Mouse (Mus musculus): ENCODE data around the gene Crybg1. TPM values are rescaled to one million over a fixed set of nuclear protein-coding genes. Genes with fewer than 3 reads are reported as not detected.

The Crybg1 gene
- total RNA-seq, 2 experiments from 2014 or later: 0.63 TPM

DNA sequence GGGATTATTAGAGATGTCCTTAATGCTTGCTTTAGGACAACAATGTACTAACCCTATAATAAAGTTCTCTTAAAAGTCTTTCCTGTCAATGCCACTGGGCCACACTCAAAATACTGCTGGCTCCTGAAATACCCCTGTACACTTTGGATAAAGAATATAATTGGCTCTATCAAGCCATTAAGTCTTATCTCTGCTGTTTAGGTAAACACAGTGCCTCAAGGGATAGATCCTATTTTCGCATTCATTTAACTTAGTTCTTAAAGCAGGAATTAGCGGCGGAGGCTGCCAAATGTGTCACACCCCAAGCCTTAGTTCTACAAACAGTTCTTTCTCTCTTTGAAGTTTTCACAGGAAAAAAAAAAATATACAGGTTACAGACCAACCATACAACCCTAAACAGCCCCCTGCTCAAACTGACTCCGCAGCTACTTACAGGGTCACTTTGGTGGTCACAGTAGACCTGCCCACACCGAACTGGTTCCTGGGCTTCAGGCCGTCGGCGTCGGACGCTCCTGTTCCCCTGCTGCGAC, 145.6 kb downstream of the Crybg1 start:
- no peak for TF ChIP-seq CTCF (IDR thresholded peaks at IDR 0.05)
- no peak for DNase-seq (ENCODE audit: extremely low spot score in 1 of 2, low spot score in 2 of 2)
- Histone ChIP-seq H3K4me3 (peak overlapping the region; percentile 46), H3K27ac (no peak overlapping the region)
- intact Hi-C loops (cut with DNase I): no loop called here

DNA sequence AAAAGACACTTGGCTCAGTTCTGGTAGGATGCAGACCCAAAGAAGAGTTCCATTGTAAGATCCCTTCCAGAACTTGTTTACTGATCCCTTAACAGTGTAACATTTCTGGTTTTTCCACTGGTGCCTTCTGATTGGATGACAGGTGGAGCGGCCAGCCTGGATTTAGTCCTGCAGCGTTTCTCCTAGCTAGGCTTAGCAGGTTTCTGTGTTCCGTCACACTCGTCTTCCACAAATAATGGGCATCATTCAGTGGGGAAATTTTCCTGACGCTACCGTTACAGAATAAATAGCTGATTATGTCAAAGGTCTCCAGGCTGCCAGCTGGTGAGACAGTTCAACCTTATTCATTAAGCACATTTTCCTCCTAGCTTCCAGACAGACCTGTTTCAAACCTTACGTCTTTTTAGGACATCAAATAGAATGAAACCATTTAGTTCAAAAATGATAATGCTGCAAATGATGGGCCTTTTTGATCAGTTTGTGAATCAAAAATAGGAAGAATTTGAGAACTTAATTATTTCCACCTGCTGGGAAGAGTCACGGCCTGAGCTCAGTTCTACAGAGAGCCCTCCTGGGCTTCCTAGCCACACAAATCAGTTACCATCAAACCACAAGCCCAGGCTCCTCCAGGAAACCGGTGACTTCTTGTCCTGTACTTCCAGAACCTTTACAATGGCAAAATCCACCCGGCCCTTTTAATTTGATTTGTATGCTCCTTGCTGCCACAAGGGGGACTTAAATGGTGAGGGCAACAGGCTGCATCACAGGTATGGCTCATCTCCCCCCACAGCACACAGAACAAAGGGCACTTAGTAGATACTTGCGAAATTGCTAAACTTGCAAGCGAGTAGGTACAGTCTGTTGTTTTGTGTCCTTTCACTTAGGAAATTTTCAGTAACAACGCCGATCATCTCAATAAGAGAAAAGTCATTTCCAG, 146.4 kb downstream of the Crybg1 start:
- Histone ChIP-seq H3K27ac (no peak overlapping the region), H3K4me3 (no peak overlapping the region)
- no peak for DNase-seq (ENCODE audit: extremely low spot score in 1 of 2, low spot score in 2 of 2)
- intact Hi-C loops (cut with DNase I): no loop called here
- peak; percentile 51 for TF ChIP-seq CTCF (IDR thresholded peaks at IDR 0.05)

DNA sequence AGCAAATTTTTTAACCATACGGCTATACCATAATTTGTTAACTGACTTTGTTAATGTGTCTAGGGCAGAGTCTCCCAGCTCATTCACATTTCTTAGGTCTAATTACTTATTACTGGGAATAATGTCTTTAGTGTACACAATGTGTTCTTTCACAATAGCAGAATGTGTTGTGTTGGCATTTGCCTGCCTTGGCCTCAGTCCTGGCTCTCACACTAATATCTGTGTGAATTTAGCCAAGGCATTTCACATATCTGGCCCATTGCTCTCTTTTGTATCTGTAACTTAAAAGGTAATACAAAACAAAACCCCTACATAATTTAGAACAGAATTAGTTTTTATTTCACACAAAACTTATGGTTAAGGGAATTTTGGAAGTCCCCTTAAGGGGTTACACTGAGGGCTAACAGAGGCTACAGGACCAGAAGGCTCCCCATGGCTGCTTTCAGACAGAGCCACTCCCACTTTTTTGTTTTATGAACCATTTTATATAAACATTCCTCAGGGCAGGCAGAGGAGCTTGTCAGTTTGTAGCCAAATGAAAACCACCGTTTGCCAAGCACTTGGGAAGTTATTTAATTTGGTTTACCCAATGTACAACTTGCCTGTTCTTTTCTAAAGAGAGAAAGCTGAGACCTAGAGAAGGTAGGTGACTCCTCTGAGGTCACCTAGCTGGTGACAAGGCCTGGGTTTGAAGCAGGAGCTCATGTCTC, 148.3 kb downstream of the Crybg1 start:
- H3K4me3 ChIP-seq: no peak overlapping the region
- no peak for DNase-seq (ENCODE audit: extremely low spot score in 1 of 2, low spot score in 2 of 2)
- no peak overlapping the region for H3K27ac ChIP-seq
- TF ChIP-seq CTCF (IDR thresholded peaks at IDR 0.05): no peak
- intact Hi-C loops (cut with DNase I): no loop called here

DNA sequence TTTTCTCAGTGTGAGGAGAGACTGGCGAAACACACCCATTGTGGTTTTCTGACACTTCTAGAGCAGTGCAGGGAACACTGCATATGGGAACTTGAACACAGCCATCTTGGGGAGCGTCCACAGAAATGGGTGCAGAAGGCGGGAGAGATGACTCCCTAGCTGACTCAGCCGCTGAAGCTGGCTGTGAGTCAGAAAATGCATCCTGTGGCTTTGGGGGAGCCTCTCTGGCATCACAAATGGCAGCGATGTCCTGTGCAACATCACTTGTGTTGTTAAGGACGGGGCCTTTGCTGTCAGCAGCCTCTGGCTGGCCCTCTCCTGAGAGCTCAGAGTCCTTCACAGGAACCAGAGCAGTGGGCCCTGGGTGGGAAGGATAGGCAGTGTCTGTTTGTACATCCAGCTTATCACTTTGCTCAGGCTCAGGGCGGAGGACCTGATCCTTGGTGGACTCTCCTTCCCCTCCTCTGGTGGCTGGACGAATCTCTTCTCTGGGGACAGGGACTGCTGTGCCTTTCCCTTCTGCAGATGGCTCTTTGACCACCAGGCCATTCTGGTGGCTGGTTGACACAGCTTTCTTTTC, 150.1 kb downstream of the Crybg1 start:
- H3K27ac ChIP-seq: no peak overlapping the region
- intact Hi-C loops (cut with DNase I): no loop called here
- TF ChIP-seq CTCF (IDR thresholded peaks at IDR 0.05): no peak
- no peak for DNase-seq (ENCODE audit: extremely low spot score in 1 of 2, low spot score in 2 of 2)
- H3K4me3 ChIP-seq: no peak overlapping the region

DNA sequence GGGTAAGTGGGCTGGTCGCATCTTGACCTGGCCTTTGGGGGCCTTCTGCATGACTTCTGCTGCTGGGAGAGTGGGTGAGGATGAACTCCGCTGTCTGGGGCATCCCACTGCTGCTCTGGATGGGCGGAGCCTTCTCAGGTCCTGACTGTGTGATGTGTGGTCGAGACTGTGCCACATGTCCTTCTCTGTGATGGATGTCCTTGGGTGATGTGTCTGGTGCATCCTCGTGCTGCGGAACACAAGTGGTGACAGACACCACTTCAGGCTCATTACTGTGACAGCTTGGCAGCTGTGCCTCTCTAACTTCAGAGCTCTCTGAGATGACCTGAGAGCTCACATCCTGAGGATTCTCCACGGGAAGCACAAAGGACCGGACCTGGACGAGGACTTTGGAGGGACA, 150.6 kb downstream of the Crybg1 start:
- H3K27ac ChIP-seq: no peak overlapping the region
- no peak overlapping the region for H3K4me3 ChIP-seq
- no peak for DNase-seq (ENCODE audit: extremely low spot score in 1 of 2, low spot score in 2 of 2)
- TF ChIP-seq CTCF (IDR thresholded peaks at IDR 0.05): no peak
- intact Hi-C loops (cut with DNase I): no loop called here

DNA sequence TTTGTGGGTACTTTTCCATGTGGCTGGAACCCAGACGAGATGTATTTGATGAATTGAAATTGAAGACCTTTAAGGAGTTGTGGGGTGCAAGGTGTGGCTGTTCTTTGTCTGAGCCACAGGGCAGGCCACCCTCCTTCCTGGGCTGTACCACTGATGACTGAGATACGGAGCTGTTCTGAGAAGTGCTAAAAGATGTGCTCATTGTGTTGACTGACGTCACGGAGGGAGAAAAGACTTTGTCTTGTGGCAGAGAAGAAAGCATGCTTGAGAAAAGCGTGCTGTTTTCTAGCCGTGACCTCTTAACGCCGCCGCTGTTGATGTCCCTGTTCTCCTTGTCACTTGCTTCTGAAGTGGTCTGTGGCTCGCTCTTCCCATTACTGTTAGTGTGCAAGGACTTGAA, 151.4 kb downstream of the Crybg1 start:
- TF ChIP-seq CTCF (IDR thresholded peaks at IDR 0.05): no peak
- DNase-seq (ENCODE audit: extremely low spot score in 1 of 2, low spot score in 2 of 2): no peak
- intact Hi-C loops (cut with DNase I): no loop called here
- Histone ChIP-seq H3K27ac (no peak overlapping the region), H3K4me3 (no peak overlapping the region)

DNA sequence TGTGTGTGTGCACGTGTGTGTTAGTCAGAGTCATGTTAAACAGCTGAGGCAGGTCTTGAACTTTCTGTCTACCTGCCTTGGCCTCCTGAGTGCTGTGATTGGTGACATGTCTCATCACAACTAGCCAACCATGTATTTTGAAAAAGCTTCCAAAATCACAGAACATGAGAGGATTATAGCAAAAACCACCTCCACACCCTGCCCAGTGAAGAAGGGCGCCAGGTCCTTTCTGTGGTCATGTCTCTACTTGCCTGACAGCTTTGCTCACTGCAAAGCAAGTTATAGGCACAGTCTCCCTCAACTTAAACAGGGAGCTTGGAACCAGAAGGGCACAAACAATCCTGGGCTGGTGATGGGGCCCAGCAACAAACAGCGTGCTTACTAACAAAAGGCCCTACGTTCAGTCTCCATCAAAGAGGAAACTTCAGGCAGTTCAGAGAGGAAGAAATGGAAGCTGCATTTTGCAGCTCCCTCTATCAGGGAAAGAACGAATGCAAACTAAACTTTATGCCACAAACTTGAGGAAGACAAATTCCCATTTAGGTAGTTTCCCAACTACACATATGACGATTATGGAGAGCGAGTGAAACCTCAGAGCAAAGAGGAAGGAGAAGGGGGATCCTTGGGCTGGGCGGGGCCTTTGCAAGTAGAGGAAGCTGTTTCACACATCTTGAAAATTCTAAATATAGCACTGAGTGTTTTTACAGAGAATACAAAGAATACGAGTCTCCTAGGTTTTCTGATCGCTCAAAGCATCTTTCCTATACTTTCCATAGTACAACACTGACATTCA, 152.6 kb downstream of the Crybg1 start:
- Histone ChIP-seq H3K27ac (no peak overlapping the region), H3K4me3 (no peak overlapping the region)
- intact Hi-C loops (cut with DNase I): no loop called here
- DNase-seq (ENCODE audit: extremely low spot score in 1 of 2, low spot score in 2 of 2): no peak
- TF ChIP-seq CTCF (IDR thresholded peaks at IDR 0.05): no peak

DNA sequence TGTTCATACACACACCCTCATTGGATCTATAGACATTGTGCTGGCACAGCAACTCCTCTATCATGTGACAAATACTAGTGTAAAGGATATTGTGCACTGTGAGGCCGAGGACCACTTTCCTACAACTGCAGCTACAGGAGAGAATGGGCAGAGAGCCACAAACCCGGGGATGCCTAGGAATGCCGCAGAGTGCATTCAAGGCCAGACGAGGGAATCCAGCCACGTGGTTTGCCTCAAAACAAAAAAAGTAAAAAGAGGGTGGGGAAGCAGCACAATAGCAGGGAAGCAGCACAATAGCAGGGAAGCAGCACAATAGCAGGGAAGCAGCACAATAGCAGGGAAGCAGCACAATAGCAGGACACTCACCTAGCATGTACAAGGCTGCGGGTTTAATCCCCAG, 155.5 kb downstream of the Crybg1 start:
- intact Hi-C loops (cut with DNase I): no loop called here
- no peak for TF ChIP-seq CTCF (IDR thresholded peaks at IDR 0.05)

DNA sequence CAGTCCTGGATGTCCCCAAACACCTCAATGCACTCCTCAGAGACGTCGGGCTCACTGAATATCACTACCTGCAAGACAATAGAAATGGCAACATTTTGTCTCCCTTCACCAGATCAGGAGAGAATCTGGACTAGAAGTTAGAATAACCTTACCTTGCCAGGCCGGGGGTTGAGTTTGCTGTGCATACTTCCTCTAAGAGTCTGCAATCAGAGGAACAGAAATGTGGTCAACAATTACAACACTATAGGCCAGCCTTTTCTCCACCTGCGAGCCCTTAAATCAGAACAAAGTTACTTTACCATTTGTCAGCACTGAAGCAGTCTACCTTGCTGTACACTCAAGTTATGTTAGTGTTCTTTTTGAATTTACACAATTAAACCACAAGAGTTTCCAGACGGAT, 156.1 kb downstream of the Crybg1 start:
- DNase-seq (ENCODE audit: extremely low spot score in 1 of 2, low spot score in 2 of 2): no peak
- H3K4me3 ChIP-seq: no peak overlapping the region
- H3K27ac ChIP-seq: no peak overlapping the region
- TF ChIP-seq CTCF (IDR thresholded peaks at IDR 0.05): no peak
- intact Hi-C loops (cut with DNase I): no loop called here

More for the DNA sequence above, 155.5 kb downstream of the Crybg1 start:
- no peak overlapping the region for H3K27ac ChIP-seq
- no peak for DNase-seq (ENCODE audit: extremely low spot score in 1 of 2, low spot score in 2 of 2)
- H3K4me3 ChIP-seq: no peak overlapping the region

DNA sequence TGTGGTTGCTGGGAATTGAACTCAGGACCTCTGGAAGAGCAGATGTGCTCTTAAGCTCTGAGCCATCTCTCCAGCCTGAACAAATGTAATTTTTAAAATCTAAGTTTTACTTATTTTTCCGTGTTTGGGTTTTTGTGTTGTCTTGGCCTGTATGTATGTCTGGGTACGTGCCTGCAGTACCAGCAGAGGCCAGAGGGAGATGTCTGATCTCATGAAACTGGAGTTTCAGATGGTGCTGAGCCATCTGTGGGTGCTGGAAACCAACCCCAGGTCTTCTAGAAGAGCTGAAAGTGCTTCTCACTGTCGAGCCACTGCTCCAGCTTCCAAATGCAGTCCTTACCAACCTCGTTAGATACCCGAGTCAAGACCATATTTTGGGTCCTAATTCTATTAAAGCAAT, 157.4 kb downstream of the Crybg1 start:
- no peak for DNase-seq (ENCODE audit: extremely low spot score in 1 of 2, low spot score in 2 of 2)
- H3K4me3 ChIP-seq: no peak overlapping the region
- H3K27ac ChIP-seq: no peak overlapping the region
- TF ChIP-seq CTCF (IDR thresholded peaks at IDR 0.05): peak; percentile 20
- intact Hi-C loops (cut with DNase I): no loop called here

DNA sequence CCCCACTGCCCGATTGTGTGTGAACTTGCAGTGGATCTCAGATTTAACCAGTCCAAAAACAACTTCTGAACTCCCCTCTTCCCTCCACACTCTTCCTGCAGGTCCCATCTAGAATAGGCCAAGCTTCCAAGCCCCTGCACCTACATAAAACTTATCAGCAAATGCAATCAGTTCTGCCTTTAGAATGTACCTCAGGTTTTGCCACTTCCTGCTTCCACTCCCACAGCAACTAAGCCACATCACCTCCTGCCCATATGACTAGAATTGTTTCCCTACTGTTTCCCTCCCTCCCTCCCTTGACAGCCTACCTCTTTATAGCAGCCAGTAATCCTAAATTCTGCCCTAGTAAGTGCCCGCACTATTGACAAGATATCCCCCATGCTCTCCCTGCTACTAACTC, 164.8 kb downstream of the Crybg1 start:
- Histone ChIP-seq H3K4me3 (no peak overlapping the region), H3K27ac (no peak overlapping the region)
- intact Hi-C loops (cut with DNase I): no loop called here
- no peak for DNase-seq (ENCODE audit: extremely low spot score in 1 of 2, low spot score in 2 of 2)
- TF ChIP-seq CTCF (IDR thresholded peaks at IDR 0.05): no peak

Measured in left cerebral cortex, adult 2 months (tissue).